25 mouse cellular contexts compared by ENCODE assay signal in the genomic region with DNA sequence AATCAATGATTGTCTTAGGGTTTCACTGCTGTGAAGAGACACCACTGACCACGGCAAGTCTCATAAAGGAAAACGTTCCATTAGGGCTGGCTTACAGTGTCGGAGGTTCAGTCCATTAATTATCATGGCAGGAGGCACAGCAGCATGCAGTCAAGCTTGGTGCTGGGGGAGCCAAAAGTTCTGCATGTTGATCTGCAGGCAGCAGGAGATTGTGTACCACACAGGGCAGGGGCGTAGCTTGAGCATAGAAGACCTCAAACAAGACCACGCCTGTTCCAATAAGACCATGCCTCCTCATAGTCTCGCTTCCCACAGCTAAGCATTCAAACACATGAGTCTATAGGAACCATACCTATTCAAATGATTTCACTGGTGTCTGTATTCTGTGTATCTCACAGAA.
"Had no signal": no experiment of that assay in that cellular context is flagged by ENCODE, and none has a peak within 500 bp of the region (broad histone marks: within the 10 kb centered on the region; RNA-seq: fewer than 3 reads in every experiment).

No protein-coding gene starts in this region.

- H3K4me3 ChIP-seq: heart, adult 2 months; heart, embryonic 13.5 days; heart, embryonic 15.5 days; hindbrain, embryonic 10.5 days; hindbrain, embryonic 12.5 days; intestine, embryonic 15.5 days; left cerebral cortex, adult 2 months; limb, embryonic 10.5 days; limb, embryonic 12.5 days; liver, embryonic 13.5 days; liver, embryonic 15.5 days had no signal

- H3K27me3 ChIP-seq: heart, embryonic 13.5 days; heart, embryonic 15.5 days; intestine, embryonic 15.5 days; limb, embryonic 12.5 days; liver, embryonic 13.5 days; liver, embryonic 15.5 days had no signal

- H3K4me2 ChIP-seq: heart, embryonic 11.5 days; heart, embryonic 13.5 days; heart, embryonic 15.5 days; hindbrain, embryonic 12.5 days; hindbrain, embryonic 14.5 days; intestine, embryonic 15.5 days; limb, embryonic 12.5 days; liver, embryonic 11.5 days; liver, embryonic 13.5 days; liver, embryonic 15.5 days had no signal

- H3K9me3 ChIP-seq: heart, embryonic 13.5 days; heart, embryonic 15.5 days; hindbrain, embryonic 12.5 days; intestine, embryonic 15.5 days; limb, embryonic 10.5 days; limb, embryonic 12.5 days; liver, embryonic 13.5 days; liver, embryonic 15.5 days had no signal

- H3K36me3 ChIP-seq: heart, embryonic 15.5 days; hindbrain, embryonic 12.5 days; liver, embryonic 13.5 days; liver, embryonic 15.5 days had no signal

- DNase-seq: gastrocnemius, postnatal 25 days; heart, adult 2 months; heart, postnatal 4 days; kidney, adult 2 months; kidney, adult 9 months; kidney, postnatal 14 days; kidney, postnatal 36 days; liver; liver, embryonic 13.5 days had no signal

- H3K27ac ChIP-seq: heart, adult 2 months; heart, embryonic 13.5 days; heart, embryonic 15.5 days; hindbrain, embryonic 10.5 days; hindbrain, embryonic 12.5 days; hindbrain, embryonic 14.5 days; intestine, embryonic 15.5 days; kidney, postnatal 0 days; left cerebral cortex, adult 2 months; limb, embryonic 10.5 days; limb, embryonic 12.5 days; liver, embryonic 13.5 days; liver, embryonic 15.5 days had no signal

- ATAC-seq: hindbrain, embryonic 16.5 days; inflammation-experienced regulatory T-cells, adult 6 months; intestine, embryonic 15.5 days; intestine, postnatal 0 days had no signal

- H3K9ac ChIP-seq: heart, embryonic 13.5 days; heart, embryonic 15.5 days; hindbrain, embryonic 12.5 days; hindbrain, embryonic 14.5 days; intestine, embryonic 15.5 days; limb, embryonic 12.5 days; liver, embryonic 13.5 days; liver, embryonic 15.5 days had no signal
